Mouse (Mus musculus) bone marrow macrophage, adult 2 months (primary cell): Measurements from ENCODE around the gene Slco1c1. TPM values are rescaled to one million over a fixed set of nuclear protein-coding genes. Genes with fewer than 3 reads are reported as not detected.
"Not testable (repeated sequence)": the region's sequence is repeated elsewhere in the genome, so short reads cannot be mapped to it uniquely, and the experiment has no call there.

Experiments
- H3K27ac ChIP-seq: 2 replicates; pipeline ENCODE4 v1.5.1; 2012; ENCODE audit warnings: low read depth, low read length; ENCODE audit not compliant: insufficient read depth
- H3K4me1 ChIP-seq: 2 replicates; pipeline ENCODE4 v1.6.1; 2012; ENCODE audit warnings: low read length; ENCODE audit not compliant: control insufficient read depth, insufficient read depth
- H3K4me3 ChIP-seq: 2 replicates; pipeline ENCODE4 v1.5.1; 2012; ENCODE audit warnings: mild to moderate bottlenecking, low read length, moderate library complexity; ENCODE audit not compliant: insufficient read depth
- CTCF ChIP-seq: IDR thresholded peaks from 2 replicates; pipeline ENCODE4 v1.5.1; 2012; ENCODE audit warnings: low read depth, mild to moderate bottlenecking, low read length, moderate library complexity
- POLR2A ChIP-seq: IDR thresholded peaks from 2 replicates; pipeline ENCODE4 v1.6.1; 2012; ENCODE audit warnings: mild to moderate bottlenecking, low read depth, low read length, borderline replicate concordance
- polyA plus RNA-seq: library from polyadenylated mRNA; stranded (reverse); fragments of >200 nt; gene quantifications from 2 replicates; pipeline ENCODE4 v1.2.4, GENCODE M21; 2012; ENCODE audit not compliant: missing spikeins, insufficient read depth, insufficient read length

The Slco1c1 gene
- polyA plus RNA-seq, 1 experiment = not detected

GRCm38 (mm10) chr6:141576646-141577200, 52.6 kb downstream of the Slco1c1 start:
- H3K4me3 ChIP-seq = no peak overlapping the region
- H3K4me1 ChIP-seq = no peaks in the 10 kb centered on the region
- TF ChIP-seq POLR2A (no peak), CTCF (no peak)
- H3K27ac ChIP-seq = no peak overlapping the region

- no peaks in the 10 kb centered on the region for H3K4me1 ChIP-seq
- no peak overlapping the region for H3K27ac ChIP-seq
- TF ChIP-seq POLR2A (no peak), CTCF (no peak)
- no peak overlapping the region for H3K4me3 ChIP-seq
Observed at GRCm38 (mm10) chr6:141584791-141585403, 60.7 kb downstream of the Slco1c1 start.

GRCm38 (mm10) chr6:141590002-141590401, 65.8 kb downstream of the Slco1c1 start:
- H3K4me1 ChIP-seq = no peaks in the 10 kb centered on the region
- TF ChIP-seq POLR2A (no peak), CTCF (no peak)
- no peak overlapping the region for H3K27ac ChIP-seq
- H3K4me3 ChIP-seq = no peak overlapping the region

DNA sequence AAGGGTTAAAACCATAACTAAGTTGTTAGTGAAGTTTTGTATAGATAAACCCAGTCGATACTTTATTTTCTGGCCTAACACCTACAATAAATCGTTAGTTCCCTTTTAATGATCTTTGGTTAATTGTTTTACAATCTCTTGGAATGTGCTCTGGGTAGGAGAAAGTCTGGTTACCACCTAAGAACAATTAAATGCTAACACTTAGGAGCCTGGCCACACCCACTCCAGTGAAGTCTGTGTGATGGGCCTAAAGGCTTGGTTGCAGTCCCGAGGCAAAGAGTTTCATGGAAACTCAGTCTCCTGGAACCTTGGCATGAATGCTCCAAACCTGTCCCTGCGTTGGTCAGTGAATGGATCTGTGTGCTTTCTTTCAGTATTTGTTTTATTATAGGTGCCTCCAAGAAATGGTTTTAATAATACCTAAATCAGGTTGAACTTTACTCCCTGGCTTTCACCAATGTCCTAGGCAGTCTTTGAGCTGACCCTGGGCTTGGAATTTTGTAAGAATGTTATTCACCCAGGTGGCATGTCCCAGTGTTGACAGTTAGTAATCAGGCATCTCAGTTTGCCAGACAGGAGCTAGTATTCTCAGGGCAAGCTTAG, 66.5 kb downstream of the Slco1c1 start:
- not testable (repeated sequence) for H3K4me1 ChIP-seq, H3K4me3 ChIP-seq, H3K27ac ChIP-seq

DNA sequence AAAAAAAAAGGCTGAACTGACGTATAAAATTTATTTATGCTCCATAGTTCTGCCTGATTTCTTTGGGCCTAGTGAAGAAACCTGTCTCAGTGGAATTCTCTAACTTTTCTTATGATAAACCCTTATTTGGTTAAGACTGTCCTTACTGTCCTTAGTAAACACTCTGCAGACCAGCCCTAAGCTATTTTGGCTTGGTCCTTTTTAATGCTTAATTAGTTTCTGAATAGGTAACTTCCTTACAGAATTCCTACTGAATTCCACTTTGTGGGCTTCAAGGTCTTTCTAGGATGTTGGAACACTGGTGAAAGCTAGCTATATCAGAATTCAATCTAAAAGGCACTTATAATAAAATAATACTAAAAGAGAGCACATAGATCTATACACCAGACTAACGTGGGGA, 71.9 kb downstream of the Slco1c1 start:
- no peak for TF ChIP-seq CTCF
- TF ChIP-seq POLR2A = no peak
- Histone ChIP-seq H3K27ac (no peak overlapping the region), H3K4me3 (no peak overlapping the region), H3K4me1 (no peaks in the 10 kb centered on the region)

GRCm38 (mm10) chr6:141597037-141597436, 72.9 kb downstream of the Slco1c1 start:
- H3K4me3 ChIP-seq = no peak overlapping the region
- no peaks in the 10 kb centered on the region for H3K4me1 ChIP-seq
- TF ChIP-seq CTCF (no peak), POLR2A (no peak)
- H3K27ac ChIP-seq = no peak overlapping the region

DNA sequence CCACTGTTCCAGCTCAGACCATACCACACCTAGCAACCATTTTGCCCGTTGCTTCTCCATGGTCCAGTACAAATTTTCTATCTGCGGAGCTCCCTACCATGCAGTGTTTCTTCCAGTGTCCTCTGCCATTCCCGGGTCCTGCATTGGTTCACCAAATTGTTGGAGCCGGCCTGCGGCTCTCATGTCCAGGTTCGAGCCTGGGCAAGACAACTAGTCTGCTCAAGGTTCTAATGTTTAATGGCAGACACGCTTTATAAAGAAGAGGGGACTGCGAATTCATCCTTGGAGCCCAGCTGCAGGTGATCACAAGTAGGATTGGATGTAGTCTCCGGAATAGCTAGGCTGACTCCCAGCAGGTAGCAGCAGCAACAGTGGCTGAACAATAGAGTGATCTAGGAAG, 76.8 kb downstream of the Slco1c1 start:
- no peak overlapping the region for H3K27ac ChIP-seq
- no peak overlapping the region for H3K4me3 ChIP-seq
- no peak for TF ChIP-seq POLR2A
- no peaks in the 10 kb centered on the region for H3K4me1 ChIP-seq

DNA sequence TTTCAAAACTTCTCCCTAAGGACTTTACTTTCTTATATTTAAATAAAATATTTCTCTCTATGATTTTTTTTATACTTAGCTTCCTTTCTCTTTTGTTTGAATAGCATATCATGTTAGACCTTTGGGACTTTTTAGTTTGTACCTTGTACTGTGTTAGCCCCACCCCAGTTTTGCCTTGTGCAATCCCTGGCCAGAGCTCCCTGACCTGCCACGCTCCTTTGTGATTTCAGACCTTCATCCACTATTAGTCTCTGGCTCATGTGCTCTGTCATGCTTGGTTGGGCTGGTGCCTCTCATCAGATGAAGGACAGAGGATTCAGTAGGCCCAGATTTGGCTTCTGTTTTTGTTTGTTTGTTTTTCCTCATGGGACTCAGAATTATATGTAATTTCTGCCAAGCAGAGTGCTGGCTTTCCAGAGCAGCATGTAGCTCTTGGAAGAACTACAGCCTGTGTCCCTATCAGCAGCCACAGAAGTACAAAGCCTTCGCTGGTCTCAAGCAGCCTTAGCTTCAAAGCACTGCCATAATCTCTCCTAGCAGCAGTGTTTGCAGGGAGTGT, 86.6 kb downstream of the Slco1c1 start:
- TF ChIP-seq POLR2A (no peak), CTCF (no peak)
- Histone ChIP-seq H3K4me1 (no peaks in the 10 kb centered on the region), H3K27ac (no peak overlapping the region), H3K4me3 (no peak overlapping the region)

GRCm38 (mm10) chr6:141614017-141614416, 89.8 kb downstream of the Slco1c1 start:
- H3K4me3 ChIP-seq = no peak overlapping the region
- H3K4me1 ChIP-seq = no peaks in the 10 kb centered on the region
- no peak overlapping the region for H3K27ac ChIP-seq
- TF ChIP-seq CTCF = no peak
- TF ChIP-seq POLR2A = no peak

- Histone ChIP-seq H3K4me3 (no peak overlapping the region), H3K4me1 (no peaks in the 10 kb centered on the region), H3K27ac (no peak overlapping the region)
- no peak for TF ChIP-seq CTCF
- no peak for TF ChIP-seq POLR2A
Observed at GRCm38 (mm10) chr6:141615348-141615747, 91.2 kb downstream of the Slco1c1 start.

Other genes with a start within 250 kb of the Slco1c1 start
- not detected in 2 replicates for gene Slco1b2, start 105.2 kb downstream of the Slco1c1 start, polyA plus RNA-seq
- gene Gm5724, start 249.4 kb downstream of the Slco1c1 start, polyA plus RNA-seq = not detected in 2 replicates